Mouse (Mus musculus) left cerebral cortex, adult 8-10 months (tissue): Measurements from ENCODE around the gene Fkbp10. TPM values are rescaled to one million over a fixed set of nuclear protein-coding genes. Genes with fewer than 3 reads are reported as not detected.
A peak's percentile ranks its signal among the peaks of the same experiment; 100 is the strongest.

Experiments used
- DNase-seq, 2 experiments: peaks; one replicate each; pipeline ENCODE4 v3.0.0; 2022; ENCODE audit warnings: low spot score in 2 of 2
- total RNA-seq, 4 experiments: library from RNA; stranded (reverse); gene quantifications; 2 replicates each; pipeline ENCODE4 v1.2.4; 2022

Gene Fkbp10
- total RNA-seq, 4 experiments from 2014 or later, result 5.2 to 8.3 (median 6.2) TPM

DNA sequence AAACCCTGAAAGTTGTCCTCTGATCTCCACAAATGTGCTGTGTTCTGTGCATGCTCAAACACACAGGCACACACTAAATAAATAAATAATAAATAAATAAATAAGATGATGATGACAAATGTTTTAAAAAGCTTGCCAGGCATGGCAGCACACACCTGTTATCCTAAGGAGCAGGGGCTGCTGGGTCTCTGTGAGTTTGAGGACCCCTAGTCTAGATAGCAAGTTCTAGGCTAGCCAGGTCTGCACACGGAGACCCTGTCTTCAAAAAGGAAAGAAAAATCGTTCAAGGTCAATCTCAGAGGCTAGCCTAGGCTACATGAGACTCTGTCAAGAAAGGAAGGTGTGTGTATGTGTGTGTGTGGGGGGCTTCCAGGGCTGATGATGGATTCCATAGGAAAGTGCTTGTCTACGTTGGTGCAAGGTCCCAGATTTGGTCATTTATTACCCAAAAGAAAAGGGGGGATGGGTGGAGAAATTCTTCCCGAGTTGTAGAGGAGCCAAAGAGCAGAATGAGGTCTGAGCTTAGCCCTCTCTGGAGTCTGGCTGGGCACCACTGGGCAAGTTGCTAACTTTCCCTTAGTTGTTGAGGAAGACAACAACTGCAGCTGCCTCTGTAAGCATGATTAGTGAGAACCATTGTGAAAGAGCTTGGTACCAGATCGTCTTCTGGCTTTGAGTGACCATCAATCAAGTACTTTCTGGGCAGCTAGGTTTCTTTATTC lies 21.0 kb upstream of the Fkbp10 start:
- DNase-seq, result no peak

DNA sequence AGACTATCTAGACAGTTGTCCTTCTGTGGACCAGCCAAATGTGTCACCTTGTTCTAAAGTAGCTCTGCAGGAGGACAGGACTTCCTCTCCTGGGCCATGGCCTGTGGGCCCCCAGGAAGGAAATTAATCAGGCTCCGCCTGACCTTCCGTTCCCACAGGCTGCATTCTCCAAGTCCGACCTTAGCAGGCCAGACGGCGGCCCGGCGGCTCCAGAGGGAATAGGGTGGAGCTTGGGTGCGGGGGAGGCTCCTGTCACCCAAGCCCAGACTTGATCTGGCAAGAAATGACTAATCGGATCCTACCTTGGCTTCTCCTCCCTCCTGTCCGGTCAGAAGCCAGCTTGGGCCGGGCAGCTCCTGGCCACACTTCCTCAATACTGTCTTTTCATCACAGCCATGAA lies 20.3 kb upstream of the Fkbp10 start:
- no peak for DNase-seq

DNA sequence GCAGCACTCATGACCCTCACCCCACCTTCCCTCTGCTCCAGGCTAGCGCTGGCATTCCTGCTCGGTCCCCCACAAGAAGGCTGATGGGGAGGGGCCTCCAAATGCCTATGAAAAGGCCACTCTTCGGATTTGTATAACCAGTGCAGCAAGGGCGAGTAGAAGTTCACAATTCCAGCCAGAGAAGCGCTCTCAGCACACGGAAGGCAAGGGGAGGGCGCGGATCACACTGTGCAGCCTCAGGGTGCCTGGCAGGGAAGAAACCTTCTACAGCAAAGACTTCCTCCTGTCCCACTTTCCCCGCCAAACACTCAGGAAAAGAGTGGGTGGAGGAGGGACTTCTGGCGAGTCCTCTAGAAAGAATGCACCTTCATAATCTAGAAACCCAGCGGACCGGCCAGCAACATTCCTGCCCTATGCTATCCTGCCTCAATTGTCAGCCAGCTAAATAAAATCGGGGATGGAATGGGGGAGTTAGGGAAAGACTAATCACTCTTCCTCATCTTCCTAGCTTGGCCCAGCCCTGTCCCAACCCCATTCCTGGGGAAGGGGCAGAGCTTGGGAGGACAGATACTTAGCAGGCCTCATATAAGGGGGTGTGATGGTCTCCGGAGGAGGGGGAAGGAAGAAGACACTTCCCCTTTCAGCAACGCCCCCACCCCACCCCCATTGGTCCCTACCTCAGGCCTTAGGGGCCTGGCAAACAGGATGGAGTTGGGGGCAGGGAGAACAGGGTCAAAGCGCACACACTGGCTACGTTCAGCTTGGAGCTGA lies 19.5 kb upstream of the Fkbp10 start:
- no peak for DNase-seq

DNA sequence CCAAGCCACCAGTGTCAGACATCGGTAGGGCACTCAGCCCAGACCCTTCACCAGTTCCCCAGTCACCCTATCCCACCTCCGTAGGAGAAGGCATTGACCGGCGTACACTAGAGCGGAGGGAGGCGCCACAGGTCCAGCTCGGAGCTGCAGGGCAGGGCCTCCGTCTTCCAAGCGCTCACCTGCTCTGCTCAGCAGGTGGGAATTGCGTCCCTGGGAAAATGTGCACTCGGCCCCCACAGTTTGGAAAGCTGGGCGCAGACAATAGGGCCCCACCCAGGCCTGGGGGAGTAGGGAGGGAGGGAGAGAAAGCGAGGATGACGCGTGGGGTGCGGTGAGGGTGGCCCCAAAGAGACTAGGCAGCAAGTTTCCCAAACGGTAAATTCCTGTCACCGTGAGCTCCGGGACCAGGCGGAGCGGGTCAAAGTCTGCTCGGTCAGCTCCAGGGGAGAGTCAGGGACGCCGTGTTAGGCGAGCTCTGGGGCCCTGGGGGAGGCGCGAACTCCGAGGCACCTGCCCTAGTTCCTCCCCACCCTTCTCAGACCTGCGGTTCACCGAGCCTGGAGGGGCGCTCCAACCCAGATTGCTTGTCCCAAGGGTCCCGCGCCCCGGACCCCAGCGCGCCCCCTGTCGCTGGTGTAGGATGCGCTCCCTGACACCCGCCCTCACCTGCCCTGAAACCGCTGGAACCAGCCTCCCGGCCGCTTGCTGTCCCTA lies 18.5 kb upstream of the Fkbp10 start:
- DNase-seq, result no peak

DNA sequence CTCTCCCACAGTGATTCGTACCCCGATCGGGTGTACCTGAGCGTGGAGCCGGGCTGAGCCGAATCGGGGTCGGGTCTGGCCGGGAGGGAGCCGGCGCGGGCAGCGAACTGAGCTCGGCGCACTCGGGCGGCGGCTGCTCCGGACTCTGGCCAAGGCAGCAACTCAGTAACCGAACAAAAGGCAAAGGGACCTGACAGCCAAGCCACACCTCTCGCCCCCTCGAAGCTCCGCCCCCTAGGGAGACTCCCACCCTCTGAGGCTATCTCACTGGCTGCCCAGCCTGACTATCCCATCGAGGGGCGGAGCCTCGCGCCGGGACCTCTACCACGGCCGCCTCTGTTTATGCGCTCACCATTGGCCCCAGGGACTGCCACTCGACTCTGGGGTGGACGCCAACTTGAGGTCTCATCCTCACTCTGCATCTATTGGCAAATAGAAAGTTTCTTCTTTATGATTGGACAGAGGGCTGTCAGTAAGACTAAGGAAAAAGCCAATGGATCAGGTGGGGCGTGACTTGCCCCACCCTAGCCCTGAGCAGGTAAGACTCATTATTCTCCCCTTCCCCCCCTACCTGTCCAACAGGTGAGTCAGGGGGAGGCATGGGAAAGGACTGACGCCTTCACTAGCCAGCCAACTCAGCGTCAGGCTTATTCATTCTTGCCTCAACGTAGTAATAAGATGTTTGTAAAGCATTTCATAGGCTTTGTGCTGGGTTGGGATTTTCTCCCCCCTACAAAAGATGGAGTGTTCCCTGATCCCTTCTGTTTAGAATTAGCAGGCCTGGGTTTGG lies 17.7 kb upstream of the Fkbp10 start, which contains the start of gene Jup:
Gene Jup, minus strand, starts transcription at position 164 of the 790 bp plus-strand sequence.
- peak; percentile 98 to 100 for DNase-seq

DNA sequence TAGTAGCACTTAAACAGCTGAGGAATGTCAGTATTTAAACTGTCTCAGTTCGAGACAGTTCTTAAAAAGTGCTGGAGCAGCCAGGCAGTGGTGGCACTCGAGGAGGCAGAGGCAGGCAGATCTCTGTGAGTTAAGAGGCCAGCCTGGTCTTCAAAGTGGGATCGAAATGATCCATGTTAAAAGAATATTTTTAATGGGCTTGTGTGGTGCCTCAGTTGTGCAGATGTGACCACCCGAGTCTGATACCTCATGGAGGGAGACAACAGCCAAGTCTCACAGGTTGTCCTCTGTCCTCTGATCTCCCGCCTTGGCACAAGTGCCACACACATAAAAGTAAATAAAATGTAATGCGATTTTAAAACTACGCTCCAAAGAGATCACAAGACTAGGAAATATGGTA lies 17.0 kb upstream of the Fkbp10 start:
- DNase-seq, result no peak

DNA sequence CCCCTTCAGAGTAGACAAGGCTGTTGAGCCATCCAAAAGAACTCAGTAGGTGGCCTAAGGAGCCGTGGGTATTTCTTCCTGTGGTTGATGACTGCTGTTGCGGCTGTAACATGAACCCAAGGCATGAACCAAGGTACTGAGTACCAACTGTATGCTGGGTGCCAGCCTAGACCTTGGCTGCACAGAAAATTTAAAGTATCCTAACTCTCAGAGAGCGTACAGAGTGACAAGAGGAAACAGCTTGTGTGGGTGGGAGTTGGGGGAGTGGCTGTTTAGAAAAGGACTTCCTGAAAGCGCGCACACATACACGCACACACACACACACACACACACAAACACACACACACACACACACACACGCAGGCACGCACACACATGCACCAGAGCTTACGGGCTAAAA lies 16.2 kb upstream of the Fkbp10 start:
- DNase-seq, result no peak

DNA sequence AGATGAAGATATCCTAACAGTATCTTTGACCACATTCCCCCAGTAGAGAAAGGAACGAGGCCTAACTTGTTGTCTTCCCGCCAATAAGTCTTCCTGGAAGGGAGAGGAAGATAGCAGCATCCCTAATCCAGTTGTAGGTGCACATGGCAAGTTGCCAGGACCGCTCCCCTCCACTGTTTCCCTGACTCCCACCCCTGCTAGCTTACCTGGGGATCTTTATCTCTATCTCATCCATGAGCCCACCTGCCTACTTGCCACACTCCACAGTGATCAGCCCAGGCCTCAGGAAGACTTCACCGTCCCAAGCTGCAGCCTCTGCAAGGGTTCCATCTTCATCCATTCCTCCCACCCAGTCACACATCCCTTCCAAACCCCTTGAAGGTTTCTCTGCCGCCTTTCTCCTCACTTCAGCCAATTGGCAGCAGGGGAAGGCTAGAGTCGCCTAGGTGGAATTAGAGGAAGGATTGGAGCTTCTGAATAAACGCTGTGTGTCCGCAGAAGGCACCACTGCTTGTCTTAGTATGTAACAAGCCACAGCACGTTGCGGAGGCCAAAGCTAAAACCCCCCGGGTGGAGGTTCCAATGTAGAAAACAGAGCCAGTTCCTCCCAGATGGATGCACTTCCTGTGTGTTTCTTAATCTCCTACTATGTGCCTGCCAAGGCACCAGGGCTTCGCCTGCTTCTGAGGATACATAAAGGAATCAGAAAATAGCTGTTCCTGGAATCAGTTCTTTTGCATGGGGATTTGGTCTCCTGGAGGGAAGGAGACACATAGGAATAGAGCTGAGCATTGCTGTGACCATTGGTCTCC lies 15.6 kb upstream of the Fkbp10 start:
- DNase-seq, result no peak

DNA sequence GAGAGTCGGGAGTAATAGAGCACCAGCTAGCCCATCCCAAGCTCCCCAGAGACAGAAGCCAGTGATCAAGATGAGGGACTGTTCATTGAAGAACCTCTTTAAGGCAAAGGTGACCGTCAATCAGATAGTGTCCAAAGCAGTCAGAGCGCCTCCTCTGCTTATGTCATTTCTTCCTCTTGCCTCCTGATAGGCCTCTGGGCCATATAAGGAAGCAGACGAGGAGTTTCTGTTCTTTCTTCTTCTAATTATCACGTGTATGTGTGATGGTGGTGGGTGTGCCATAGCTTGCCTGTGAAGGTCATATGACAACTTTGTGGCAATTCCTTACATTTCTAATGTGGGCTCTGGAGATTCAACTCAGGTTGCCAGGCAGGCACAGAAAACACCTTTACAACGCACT lies 14.7 kb upstream of the Fkbp10 start:
- DNase-seq, result no peak

DNA sequence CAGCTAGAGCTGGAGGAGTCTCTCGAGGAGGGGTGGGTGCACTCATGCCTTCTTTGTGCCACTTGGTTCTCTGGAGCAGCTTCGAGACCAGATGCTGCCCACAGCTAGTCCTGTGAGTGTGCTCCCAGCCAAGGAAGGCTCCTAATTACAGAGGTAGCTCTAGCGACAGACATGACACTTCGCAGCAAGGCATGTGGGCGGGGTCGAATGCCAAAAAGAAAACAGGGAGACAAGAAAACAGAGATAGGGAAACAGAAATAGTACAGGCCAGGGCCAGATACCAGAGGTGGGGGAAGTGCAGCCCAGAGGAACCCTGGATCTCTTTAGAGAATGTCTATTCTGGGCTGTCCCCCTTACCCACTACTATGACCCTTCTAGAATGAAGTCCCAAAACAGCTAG lies 13.3 kb upstream of the Fkbp10 start:
- DNase-seq, result no peak

DNA sequence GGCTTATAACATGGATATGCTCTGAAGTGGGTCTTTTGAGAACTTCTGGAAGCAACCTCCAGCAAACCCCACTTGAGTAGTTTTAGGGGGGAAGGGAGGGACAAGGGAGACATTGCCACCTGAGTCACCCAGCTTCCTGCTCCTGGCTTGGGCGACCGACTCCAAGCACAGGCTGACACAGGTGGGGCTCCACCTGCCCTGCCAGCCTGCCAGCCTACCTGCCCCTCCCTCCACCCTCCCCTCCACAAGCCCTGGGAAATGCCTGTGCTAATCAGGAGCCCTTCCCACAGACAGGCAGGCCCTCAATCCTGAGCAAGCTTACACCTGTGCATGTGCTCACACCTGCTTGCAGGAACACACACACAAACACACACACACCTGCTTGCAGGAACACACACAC lies 12.8 kb upstream of the Fkbp10 start:
- DNase-seq, result no peak

DNA sequence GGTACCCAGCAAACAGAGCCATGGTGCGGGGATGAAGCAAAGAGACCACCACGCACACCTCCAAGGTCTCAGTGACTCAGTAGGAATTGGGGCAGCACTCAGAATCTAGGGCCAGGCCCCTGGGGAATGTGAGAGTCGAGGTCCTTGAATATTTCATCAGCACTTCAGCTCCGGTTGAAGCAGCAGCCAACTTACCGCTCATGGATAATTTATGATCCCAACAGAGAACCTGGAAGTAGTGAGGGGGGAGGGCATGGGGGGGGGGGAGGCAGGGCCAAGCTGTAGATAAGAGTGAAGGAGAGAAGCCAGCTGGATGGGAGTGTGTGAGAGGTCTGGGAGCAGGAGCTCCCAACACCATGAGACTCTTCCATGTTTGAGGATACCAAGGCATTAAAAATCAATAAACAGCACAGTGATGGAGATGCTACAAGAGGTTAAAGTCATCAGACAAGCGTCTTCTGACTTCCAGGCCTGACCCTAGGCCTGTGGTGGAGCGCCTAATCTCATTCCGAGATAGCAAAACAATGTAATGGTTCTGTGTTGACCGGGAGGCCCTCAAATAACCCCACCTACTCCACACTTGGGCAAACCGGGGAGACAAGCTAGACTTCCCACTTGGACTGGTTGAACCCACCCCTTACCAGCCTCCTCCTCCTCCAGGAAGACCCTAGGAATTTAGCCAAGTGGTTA lies 11.9 kb upstream of the Fkbp10 start:
- DNase-seq, result no peak

DNA sequence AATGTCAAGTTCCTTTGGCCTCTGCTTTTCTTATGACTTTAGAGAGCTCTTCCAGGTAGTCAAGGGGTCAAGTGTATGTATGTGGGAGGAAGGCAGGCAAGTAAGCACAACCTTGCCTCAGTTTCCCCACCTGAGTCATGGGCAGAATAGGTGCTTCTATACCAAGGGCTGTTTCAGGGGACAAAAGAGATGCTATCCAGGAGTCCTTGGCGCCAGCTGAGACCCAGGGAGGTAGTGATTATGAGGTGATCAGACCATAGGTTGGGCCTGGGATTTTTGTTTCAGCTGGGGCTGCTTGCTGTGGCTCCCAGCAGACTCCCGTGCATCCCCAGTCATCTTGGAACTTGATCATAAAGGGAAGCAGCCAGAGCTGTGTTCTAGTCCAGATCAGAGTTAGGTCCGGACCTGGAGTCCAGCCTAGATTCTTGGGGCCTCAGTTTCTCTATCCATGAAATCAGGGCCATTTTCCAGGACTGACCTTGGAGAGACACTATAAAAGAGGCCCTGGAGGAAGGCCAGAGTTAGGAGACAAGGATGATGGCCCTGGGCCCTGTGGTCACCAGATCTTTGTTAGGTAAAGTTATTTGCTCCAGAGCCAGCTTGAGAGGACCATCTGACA lies 10.9 kb upstream of the Fkbp10 start:
- DNase-seq, result no peak

DNA sequence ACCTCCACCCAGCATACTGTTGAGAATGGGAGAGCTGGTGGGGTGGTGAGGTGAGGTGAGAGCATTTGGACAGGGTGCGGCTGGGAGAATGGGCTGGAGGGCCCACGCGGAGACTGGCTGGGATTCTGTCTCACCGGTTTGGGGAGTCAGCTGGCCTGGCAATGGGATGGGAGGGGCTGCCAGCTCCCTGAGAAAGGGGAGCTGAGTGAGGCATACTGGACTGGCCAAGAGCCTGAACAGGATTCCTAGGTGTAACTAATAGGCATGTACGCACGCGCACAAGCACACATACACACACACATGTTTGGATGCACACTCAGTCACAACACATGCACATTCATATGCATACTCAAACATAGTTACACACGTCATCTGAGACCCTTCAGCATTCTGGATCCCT lies 9.2 kb upstream of the Fkbp10 start:
- no peak for DNase-seq

DNA sequence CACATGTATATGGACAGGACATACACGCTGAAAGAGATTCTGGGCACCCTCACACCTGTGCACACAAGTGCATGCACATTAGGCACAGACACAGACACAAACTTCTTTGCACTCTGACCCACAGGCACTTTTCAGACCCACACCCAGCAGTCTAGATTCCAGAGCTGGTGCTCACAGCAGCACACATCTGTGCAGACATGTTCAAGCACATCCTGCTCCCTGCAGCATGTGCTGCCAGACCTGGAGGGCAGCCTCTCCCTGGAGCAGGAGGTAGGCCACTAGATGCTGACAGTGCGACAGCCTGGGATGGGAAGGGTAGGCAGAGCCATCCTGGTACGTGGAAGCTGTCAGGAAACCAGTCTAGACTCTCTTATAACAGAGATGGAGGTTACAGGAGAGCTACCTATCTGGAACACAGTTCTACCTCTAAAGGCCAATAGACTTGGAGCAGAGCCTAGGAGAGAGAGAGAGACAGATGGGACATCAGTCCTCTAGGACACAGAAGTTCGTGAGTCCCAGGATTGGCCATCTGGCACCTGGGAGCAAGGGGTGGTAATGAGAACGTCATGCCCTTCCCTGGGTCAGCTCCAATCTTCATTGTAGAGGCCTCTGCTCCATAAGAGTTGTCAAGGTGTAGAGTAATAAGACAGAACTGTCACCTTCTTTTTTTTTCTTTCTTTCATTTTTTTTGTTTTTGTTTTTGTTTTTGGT lies 8.3 kb upstream of the Fkbp10 start:
- DNase-seq, result no peak

DNA sequence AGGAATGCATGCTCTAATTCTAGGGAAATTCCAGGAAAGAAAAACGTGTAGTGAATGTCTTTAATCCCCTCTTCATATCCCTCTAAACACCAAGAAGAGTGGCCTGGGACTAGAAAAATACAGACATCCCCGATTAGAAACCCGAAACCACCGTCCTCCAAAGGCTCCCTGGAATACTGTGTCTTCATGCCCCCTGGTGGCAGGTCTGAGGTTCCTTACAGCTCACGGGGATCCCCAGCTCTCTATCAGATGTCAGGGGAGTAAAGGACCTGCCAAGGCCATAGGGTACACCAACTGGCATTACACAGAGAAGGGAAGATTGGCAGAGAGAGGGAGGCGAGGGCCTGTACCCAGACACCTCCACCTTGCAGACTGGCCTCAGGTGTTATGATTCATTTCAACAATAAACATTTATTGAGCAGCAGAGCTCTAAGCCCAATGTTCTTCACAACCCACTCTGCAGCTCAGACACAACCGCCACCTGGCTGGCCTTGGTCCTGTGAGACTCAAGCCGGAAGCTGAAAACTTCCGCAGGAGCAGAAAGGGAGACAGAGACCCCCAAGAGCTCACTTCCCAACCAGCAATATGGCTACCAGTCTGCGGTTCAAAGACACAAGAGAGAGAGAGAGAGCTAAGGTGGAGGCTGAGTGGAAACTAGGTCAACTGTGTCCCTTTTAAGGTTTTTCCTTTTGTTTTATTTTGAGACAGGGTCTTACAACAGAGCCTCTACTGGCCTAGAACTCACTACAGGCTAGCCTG lies 7.2 kb upstream of the Fkbp10 start:
- DNase-seq, result no peak

DNA sequence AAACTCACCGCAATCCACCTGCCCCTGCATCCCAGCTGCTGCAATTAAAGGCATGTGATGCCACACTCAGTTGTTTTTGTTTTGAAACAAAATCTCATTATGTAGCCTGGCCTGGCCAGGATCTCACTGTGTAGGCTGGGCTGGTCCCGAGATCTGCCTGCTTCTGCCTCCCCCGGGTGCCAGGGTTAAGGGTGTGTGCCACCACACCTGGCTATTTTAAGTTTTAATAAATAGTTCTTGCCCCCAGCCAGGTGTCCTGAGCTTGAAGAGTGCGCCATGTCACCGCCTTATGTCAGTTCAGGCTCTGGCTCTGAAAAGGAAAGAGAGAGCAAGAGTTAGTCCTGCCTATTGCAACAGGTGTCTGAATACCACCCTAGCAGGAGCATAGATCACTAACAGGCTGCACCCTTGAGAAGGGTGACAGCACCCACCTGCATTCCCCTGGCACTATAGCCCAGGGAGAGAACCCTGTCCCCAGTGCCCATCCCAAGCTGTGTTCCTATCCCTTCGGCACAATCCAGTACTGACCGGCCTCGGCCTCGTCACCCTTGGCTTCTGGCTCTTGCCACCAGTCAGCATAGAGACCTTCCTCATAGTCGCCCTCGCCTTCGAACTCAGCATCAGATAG lies 6.5 kb upstream of the Fkbp10 start:
- no peak for DNase-seq

DNA sequence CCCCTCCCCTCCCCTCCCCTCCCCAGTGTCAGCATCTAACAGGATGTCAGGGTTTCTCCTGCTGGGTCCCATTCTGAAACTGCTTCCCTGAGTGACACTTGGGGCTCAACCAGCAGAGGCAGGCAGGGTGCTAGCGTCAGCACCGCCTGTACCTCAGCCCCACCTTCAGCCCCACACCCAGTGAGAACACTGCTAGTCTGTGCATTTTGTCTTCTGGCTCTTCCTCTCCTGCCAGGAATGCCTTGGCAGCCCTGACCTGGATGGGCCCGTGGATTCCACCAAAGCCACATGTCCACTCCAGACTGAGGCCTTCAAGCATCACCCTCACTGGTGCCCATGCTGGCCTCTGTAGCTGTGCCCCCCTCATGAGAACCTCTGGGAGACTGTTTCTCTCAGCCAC lies 5.8 kb upstream of the Fkbp10 start:
- no peak for DNase-seq
